Mouse (Mus musculus): ENCODE data around the gene Ankrd24.

Ankrd24 gene

GRCm38 (mm10) chr10:81628390-81628789 lies at the start of gene Ankrd24:
TSS of gene Ankrd24 (plus strand) at chr10:81628540.
- no peak for DNase-seq

- no peak for DNase-seq
Measured at GRCm38 (mm10) chr10:81579967-81580366, 48.4 kb upstream of the Ankrd24 start.

DNA sequence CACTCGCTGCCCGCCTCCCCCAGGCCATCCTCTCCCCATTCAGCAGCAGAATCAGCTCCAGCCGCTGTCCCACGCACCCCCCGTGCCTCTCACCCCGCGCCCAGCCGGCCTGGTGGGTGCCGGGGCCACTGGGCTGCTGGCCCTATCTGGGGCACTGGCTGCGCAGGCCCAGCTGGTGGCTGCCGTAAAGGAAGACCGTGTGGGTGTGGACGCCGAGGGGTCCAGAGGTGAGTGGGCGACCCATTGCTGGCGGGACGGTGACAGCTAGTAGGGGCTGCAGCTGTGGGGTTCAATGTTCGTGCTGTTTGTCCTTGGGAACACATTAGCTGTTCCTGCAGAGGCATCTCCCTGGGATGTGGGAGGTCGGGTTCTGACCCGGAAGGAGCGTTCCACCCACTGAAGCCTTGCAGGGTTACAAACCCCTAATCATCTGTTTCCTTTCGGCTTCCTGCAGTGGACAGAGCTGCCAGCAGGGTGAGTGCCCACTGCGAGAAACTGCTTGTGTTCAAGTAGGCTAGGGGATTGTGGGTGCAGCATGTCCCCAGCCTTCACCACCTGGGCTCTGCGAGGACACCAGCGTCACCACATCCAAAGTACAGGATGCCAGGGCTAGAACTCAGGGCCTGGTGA lies 47.8 kb upstream of the Ankrd24 start:
- DNase-seq: no peak

GRCm38 (mm10) chr10:81583347-81583746 lies 45.0 kb upstream of the Ankrd24 start:
- no peak for DNase-seq

DNA sequence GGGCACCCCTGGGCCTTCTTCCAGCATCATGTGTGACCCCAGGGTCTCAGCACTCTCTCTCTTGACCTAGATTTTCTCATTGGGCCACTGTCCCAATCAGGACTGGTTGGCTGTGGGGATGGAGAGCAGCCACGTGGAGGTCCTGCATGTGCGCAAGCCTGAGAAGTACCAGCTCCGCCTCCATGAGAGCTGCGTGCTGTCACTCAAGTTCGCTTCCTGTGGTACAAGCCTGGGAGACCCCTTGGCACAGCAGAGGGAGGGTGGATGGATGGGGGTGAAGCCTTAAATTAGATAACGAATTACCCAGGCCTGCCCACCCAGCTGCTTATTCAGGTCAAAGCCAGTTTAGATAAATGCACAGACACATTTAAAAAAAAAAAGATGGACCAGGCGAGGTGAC lies 39.6 kb upstream of the Ankrd24 start:
- no peak for DNase-seq

GRCm38 (mm10) chr10:81591846-81592245 lies 36.5 kb upstream of the Ankrd24 start:
- DNase-seq: no peak

DNA sequence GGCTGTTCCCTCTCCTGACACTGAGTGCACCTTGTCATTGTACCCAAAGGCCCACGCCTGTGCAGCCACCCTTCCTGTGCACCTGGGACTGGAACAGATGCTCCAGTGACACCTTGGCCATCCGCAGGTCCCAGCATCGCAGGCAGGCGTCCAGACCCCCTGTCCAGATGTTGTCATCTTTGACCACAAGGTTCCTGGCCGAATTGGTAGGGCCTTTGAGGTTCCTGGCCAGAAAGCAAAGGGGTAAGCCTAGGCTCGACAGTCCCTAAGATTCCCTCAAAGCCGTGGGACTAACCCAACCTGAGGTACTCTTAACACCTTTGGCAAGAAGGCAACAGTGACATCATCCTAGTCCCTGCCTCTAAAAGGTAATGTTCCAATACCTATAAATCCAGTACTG lies 35.7 kb upstream of the Ankrd24 start:
- no peak for DNase-seq

DNA sequence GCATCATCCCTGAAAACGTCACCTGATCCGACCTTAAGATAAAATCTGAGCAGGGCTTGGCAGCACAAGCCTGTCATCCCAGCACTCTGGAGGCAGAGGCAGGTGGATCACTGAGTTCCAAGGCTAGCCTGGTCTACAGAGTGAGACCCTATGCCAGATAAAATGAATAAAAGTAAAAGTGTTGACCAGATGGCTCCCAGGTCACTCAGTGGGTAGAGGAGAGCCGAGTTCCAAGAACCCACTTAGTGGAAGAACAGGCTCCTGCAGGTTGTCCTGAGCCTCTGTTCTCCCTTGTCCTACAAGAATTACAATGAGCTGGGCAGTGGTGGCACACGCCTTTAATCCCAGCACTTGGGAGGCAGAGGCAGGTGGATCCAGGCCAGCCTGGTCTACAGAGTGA lies 35.1 kb upstream of the Ankrd24 start:
- DNase-seq: no peak

DNA sequence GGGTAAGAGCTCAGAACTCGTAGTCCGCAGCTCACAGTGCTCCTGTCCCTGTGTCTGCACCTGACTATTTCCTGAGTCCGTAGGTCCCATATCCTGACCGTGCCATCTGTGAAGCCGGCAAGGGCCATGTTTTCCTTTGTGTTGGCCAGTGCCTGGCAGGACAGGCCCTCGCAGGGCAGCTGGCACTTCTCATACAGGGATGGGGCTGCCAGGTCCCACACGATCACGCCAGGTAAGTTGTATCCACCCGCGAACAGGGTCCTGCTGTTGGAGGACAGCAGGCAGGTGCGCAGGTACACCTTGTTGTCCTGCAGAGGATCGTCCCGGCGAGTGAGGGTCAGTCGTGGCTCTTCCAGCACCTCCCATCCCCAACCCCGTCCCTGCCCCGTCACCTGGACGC lies 34.4 kb upstream of the Ankrd24 start:
- no peak for DNase-seq

DNA sequence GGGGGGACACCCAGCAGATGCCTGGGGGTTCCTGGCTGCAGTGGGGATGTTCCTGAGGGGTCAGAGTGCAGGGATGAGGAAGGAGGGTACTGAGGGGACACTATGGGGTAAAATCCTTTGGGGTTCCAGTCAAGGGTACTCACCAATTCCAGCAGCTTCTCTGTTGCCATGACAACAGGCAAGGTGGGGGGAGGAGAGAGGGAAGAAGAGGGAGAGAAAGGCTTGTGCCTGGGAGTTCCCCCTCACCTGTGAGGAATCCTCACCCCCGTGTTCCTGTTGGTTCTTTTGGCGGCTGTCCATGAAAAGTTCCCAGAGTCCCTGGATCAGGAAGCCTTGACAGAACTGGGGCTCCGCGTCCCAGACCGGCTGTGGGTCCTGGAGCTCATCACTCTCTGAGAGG lies 32.7 kb upstream of the Ankrd24 start:
- no peak for DNase-seq

DNA sequence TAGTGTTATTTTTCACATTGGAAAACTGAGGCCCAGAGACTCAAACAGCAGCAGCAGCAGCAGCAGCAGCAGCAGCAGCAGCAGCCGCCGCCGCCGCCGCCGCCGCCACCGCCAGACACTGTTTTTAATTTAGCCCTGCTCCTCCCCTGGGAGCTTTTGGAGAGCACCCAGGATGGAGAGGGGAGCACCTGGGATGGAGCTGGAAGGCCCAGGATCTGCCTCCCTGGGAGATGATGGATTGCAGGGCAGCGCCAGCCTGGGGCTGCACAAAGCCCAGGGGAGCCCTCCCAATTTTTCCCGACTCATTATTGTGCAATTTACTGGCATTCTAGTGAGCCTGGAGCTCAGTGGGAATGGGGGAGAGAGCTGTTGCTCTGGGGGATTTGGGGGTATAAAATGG lies 31.7 kb upstream of the Ankrd24 start:
- DNase-seq: peak; percentile 44

GRCm38 (mm10) chr10:81597137-81597950 lies 31.0 kb upstream of the Ankrd24 start:
- DNase-seq: peak; percentile 67

DNA sequence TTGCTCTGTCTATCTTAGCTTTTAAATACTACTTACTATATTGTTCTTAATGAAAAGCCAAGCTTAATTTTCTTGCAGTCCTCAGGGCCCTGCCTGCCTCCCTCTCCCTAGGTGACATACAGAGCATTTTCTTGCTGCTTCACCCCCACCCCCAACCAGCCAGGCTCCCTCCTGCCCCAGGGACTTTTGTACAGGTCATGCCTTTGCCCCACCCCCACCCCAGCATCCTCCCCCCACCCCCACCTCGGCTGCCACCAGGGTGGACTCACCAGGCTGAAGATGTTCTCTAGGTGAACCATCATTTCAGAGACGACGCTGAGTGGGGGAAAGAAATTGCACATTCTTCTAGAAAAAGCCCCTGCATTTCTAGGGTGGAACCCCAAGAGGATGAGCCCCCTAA lies 30.0 kb upstream of the Ankrd24 start:
- DNase-seq: no peak

- DNase-seq: no peak
Measured at GRCm38 (mm10) chr10:81598871-81599270, 29.5 kb upstream of the Ankrd24 start.

- DNase-seq: no peak
Measured at GRCm38 (mm10) chr10:81599630-81600029, 28.7 kb upstream of the Ankrd24 start.

- no peak for DNase-seq
Measured at GRCm38 (mm10) chr10:81600096-81600495, 28.2 kb upstream of the Ankrd24 start.

- DNase-seq: peak; percentile 98
Measured at GRCm38 (mm10) chr10:81600738-81601203, 27.6 kb upstream of the Ankrd24 start, which contains the start of gene Tle6. TSS of gene Tle6 (minus strand) at chr10:81601073.

GRCm38 (mm10) chr10:81601396-81601905 lies 26.9 kb upstream of the Ankrd24 start:
- DNase-seq: no peak

DNA sequence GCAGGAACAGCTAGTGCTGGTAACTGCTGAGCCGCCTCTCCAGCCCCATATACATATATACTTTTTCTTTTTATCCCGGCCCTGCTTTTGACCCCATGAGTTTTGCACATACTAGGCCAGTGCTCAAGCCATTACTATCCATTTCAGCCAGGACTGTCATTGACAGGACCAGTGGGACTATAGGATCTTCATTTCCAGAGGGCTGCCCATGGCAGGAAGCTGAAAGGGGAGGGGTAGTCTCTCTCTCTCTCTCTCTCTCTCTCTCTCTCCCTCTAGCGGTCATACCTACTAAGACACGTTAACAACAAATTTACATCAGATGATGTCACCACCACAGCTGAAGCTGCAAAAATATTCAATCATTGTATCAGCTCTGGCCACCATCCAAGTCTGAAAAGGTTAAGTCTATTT lies 25.6 kb upstream of the Ankrd24 start:
- peak; percentile 63 for DNase-seq

GRCm38 (mm10) chr10:81604019-81604967 lies 24.0 kb upstream of the Ankrd24 start:
- no peak for DNase-seq

GRCm38 (mm10) chr10:81604968-81605665 lies 23.2 kb upstream of the Ankrd24 start:
- DNase-seq: peak; percentile 93

DNA sequence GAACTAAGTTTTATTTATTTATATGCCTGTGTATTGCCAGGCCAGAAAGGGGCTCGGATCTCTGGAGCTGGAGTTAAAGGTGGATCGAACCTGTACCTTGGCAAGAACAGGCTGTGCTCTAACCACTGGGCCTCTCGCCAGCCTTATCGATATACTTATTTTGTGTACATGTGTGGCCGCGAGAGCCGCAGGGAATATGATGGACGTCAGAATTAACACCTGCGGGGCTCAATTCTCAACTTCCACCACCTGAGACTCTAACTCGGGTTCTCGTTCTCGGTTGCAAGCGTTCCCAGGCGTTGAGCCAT lies 22.7 kb upstream of the Ankrd24 start:
- no peak for DNase-seq
